Mouse (Mus musculus): Measurements from ENCODE around the gene Ctsd.

GRCm38 (mm10) chr7:142353854-142354253, 34.0 kb downstream of the Ctsd start:
- TF ChIP-seq CTCF (IDR thresholded peaks at IDR 0.05; ENCODE audit: insufficient read depth, low read depth, low read length) (no peak), POLR2A (IDR thresholded peaks at IDR 0.05; ENCODE audit: insufficient read depth, low read depth, low read length) (no peak)
